Mouse (Mus musculus) macrophage (primary cell): Measurements from ENCODE around the gene Olfr1209. TPM values are rescaled to one million over a fixed set of nuclear protein-coding genes. Genes with fewer than 3 reads are reported as not detected.

Source experiments
- H3K27ac ChIP-seq: fragments of 350-480 bp; formaldehyde crosslinking; 2 replicates; pipeline ENCODE4 v1.9.0; 2021
- H3K36me3 ChIP-seq: fragments of 350-480 bp; formaldehyde crosslinking; 2 replicates; pipeline ENCODE4 v1.9.0; 2021; ENCODE audit errors: inconsistent target
- H3K4me3 ChIP-seq: fragments of 350-480 bp; formaldehyde crosslinking; 2 replicates; pipeline ENCODE4 v1.9.0; 2021; ENCODE audit errors: inconsistent target
- H3K79me2 ChIP-seq: fragments of 350-480 bp; formaldehyde crosslinking; 2 replicates; pipeline ENCODE4 v1.9.0; 2021; ENCODE audit errors: inconsistent target
- WGBS: methylation state at CpG from one replicate; pipeline ENCODE4 v1.1.7; 2026; ENCODE audit warnings: inconsistent platforms; ENCODE audit not compliant: missing documents; 5-methylcytosine and 5-hydroxymethylcytosine counted together
- polyA plus RNA-seq: library from polyadenylated mRNA; stranded (reverse); fragments of 250-400 nt; gene quantifications from 3 replicates; pipeline ENCODE4 v1.2.4, GENCODE M21; 2018; ENCODE audit warnings: inconsistent platforms
- total RNA-seq, 78 experiments: library from RNA; depleted of rRNA; stranded (reverse); fragments of 250-400 nt; gene quantifications; 1 replicate in 9 of 78; 2 replicates in 24 of 78; 3 replicates in 43 of 78; 4 replicates in 2 of 78; pipeline ENCODE4 v1.2.4; 2018; ENCODE audit warnings: inconsistent platforms in 56 of 78

Olfr1209 gene
- total RNA-seq (2018; cell fraction: chromatin; rRNA removed) = not detected
- total RNA-seq (2018; cell fraction: cytosol; rRNA removed) = not detected
- not detected for total RNA-seq (2018; cell fraction: nucleus; rRNA removed)
- not detected in 3 replicates for polyA plus RNA-seq

DNA sequence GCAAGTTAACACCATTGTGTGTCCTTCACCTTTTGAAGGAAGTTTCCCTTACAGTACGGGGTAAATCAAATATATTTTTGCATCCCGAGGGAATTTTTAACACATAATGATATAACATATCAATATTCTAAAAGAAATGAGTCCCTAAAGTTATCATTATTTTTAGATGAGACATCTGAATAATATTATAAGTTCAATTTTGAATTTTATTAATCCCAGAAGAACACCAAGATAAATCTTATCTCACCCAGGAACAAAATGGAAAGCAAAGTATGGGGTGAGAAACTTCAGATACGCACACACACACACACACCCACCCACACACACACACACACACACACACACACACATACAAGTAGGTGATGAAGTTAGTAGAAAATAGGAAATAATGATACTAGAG is at the start of gene Olfr1209:
Gene Olfr1209, minus strand, starts transcription at position 101 of the 400 bp plus-strand sequence.
- 86% methylated on average over 3 of the region's 3 CpGs for WGBS
- no peak within 1 kb of the TSS for H3K27ac ChIP-seq
- H3K36me3 ChIP-seq = no peaks in the 10 kb centered on the region
- H3K79me2 ChIP-seq = no peaks in the 10 kb centered on the region
- no peak within 1 kb of the TSS for H3K4me3 ChIP-seq

DNA sequence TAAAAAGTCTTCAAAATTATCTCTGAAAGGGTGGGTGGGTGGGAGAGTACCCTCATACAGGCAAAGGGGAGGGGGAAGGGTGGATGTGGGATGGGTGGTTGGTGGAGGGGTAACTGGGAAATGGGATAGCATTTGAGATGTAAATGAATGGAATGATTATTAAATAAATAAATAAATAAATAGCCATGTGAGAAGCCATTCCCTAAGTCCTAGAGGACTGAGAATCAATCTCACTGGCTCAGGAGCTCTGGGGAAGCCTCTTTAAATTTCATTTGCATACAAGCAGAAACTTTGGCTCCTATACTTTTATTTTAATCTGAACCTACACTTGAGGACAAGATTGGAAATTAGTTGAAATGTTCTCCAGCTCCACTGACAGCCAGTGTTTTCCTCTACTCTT is 38.7 kb upstream of the Olfr1209 start, which contains the start of gene Olfr1212:
Gene Olfr1212, plus strand, starts transcription at position 301 of the 400 bp plus-strand sequence.
- H3K4me3 ChIP-seq = no peak within 1 kb of the TSS
- H3K79me2 ChIP-seq = no peaks in the 10 kb centered on the region
- no peaks in the 10 kb centered on the region for H3K36me3 ChIP-seq
- no peak within 1 kb of the TSS for H3K27ac ChIP-seq

DNA sequence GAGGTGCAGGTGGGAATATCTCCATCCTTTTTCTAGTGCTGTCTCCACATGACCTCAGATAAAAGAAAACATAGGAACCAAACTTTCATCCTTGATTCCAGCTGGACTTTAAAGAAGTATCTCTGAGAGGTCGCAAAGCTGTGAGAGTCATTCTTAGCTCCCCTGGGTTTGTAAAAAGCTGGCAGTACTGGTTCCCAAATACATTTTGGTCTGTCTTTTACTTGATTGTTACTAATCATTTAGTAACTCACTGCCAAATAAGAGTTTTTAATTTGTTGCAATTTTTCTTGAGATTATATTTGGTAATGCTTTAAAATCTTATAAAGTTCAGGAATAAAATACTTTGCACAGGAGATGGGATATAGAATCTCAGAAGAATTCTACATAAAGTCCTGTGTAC is 23.1 kb upstream of the Olfr1209 start, which contains the start of gene Olfr1211:
Gene Olfr1211, minus strand, starts transcription at position 101 of the 400 bp plus-strand sequence.
- WGBS = 94% methylated on average over 1 of the region's 1 CpGs
- no peak within 1 kb of the TSS for H3K27ac ChIP-seq

DNA sequence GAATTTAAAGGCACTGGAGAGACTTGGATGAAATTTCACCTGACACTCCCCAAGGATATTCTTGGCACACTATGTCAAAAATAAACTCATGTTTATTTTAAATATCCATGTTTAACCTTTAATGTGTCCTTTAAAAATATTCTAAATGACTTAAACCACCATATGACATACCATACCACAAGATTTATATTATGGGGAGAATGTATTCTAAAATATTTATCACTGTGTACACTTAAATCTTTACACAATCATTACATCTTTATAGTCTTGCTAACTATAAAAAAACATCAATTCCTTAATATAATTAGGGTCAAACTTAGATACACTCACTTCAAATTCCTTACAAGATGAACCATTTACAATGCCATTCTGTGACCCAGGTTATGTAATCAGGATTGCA is 12.7 kb downstream of the Olfr1209 start, which contains the start of gene Olfr1208:
Gene Olfr1208, minus strand, starts transcription at position 101 of the 400 bp plus-strand sequence.
- Histone ChIP-seq H3K27ac (no peak within 1 kb of the TSS), H3K79me2 (no peaks in the 10 kb centered on the region), H3K36me3 (no peaks in the 10 kb centered on the region), H3K4me3 (no peak within 1 kb of the TSS)

More for the DNA sequence above, 23.1 kb upstream of the Olfr1209 start, which contains the start of gene Olfr1211:
- H3K4me3 ChIP-seq = no peak within 1 kb of the TSS
- no peaks in the 10 kb centered on the region for H3K36me3 ChIP-seq
- H3K79me2 ChIP-seq = no peaks in the 10 kb centered on the region

DNA sequence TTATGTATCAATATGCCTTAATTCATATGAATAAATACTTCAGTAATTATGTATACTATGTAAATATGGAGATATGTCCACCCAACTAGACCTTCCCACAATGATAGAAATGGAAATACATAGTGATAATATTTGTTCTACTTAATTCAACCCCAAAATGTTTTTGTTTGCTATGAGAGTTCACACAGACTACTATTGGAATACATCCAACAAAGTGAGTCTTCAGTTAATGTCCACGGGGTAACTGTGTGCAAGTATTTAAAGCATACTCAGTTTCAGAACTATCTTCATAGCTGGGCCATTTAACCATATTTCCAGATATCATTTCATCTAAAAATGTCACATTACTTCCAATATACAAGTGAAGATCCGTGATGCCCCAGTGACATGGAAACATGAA is 52.0 kb downstream of the Olfr1209 start, which contains the start of gene Olfr1206:
Gene Olfr1206, plus strand, starts transcription at position 301 of the 400 bp plus-strand sequence.
- H3K79me2 ChIP-seq = no peaks in the 10 kb centered on the region
- H3K27ac ChIP-seq = no peak within 1 kb of the TSS
- WGBS = 77% methylated on average over 2 of the region's 2 CpGs
- no peak within 1 kb of the TSS for H3K4me3 ChIP-seq
- H3K36me3 ChIP-seq = no peaks in the 10 kb centered on the region

Other genes starting within 250 kb of the Olfr1209 start
- not detected in 3 replicates for gene Olfr1193, start 239.5 kb downstream of the Olfr1209 start, polyA plus RNA-seq
- gene Olfr1195, start 226.0 kb downstream of the Olfr1209 start, polyA plus RNA-seq = not detected in 3 replicates
- gene Olfr1196, start 210.6 kb downstream of the Olfr1209 start, polyA plus RNA-seq = not detected in 3 replicates
- gene Olfr1197, start 182.8 kb downstream of the Olfr1209 start, polyA plus RNA-seq = not detected in 3 replicates
- gene Olfr1198, start 163.8 kb downstream of the Olfr1209 start, polyA plus RNA-seq = not detected in 3 replicates
- not detected in 3 replicates for gene Olfr1199, start 154.7 kb downstream of the Olfr1209 start, polyA plus RNA-seq
- not detected in 3 replicates for gene Olfr1200, start 144.7 kb downstream of the Olfr1209 start, polyA plus RNA-seq
- not detected in 3 replicates for gene Olfr1201, start 122.1 kb downstream of the Olfr1209 start, polyA plus RNA-seq
- not detected in 3 replicates for gene Olfr1202, start 100.7 kb downstream of the Olfr1209 start, polyA plus RNA-seq
- not detected in 3 replicates for gene Olfr1205, start 85.4 kb downstream of the Olfr1209 start, polyA plus RNA-seq
- not detected in 3 replicates for gene Olfr1204, start 65.9 kb downstream of the Olfr1209 start, polyA plus RNA-seq
- gene Olfr1206, start 51.9 kb downstream of the Olfr1209 start, polyA plus RNA-seq = not detected in 3 replicates
- not detected in 3 replicates for gene Olfr1208, start 12.8 kb downstream of the Olfr1209 start, polyA plus RNA-seq
- not detected in 3 replicates for gene Olfr1211, start 23.0 kb upstream of the Olfr1209 start, polyA plus RNA-seq
- not detected in 3 replicates for gene Olfr1212, start 38.8 kb upstream of the Olfr1209 start, polyA plus RNA-seq
- not detected in 3 replicates for gene Gm13762, start 65.1 kb upstream of the Olfr1209 start, polyA plus RNA-seq
- gene Olfr1214, start 77.5 kb upstream of the Olfr1209 start, polyA plus RNA-seq = not detected in 3 replicates
- gene Olfr1215, start 91.8 kb upstream of the Olfr1209 start, polyA plus RNA-seq = not detected in 3 replicates
- not detected in 3 replicates for gene Olfr1216, start 103.2 kb upstream of the Olfr1209 start, polyA plus RNA-seq
- not detected in 3 replicates for gene Olfr1217, start 116.9 kb upstream of the Olfr1209 start, polyA plus RNA-seq
- gene Olfr1218, start 146.0 kb upstream of the Olfr1209 start, polyA plus RNA-seq = not detected in 3 replicates
- gene Olfr1219, start 168.4 kb upstream of the Olfr1209 start, polyA plus RNA-seq = not detected in 3 replicates
- gene Olfr1220, start 191.7 kb upstream of the Olfr1209 start, polyA plus RNA-seq = not detected in 3 replicates
- gene Olfr1221, start 202.1 kb upstream of the Olfr1209 start, polyA plus RNA-seq = not detected in 3 replicates
- not detected in 3 replicates for gene Olfr1222, start 217.9 kb upstream of the Olfr1209 start, polyA plus RNA-seq
- gene Olfr1223, start 236.4 kb upstream of the Olfr1209 start, polyA plus RNA-seq = not detected in 3 replicates
- not detected in 3 replicates for gene Olfr1224-ps1, start 248.9 kb upstream of the Olfr1209 start, polyA plus RNA-seq